Mouse (Mus musculus) hindbrain, postnatal 0 days (tissue): ENCODE data around the gene Ttc24. TPM values are rescaled to one million over a fixed set of nuclear protein-coding genes. Genes with fewer than 3 reads are reported as not detected.

Source experiments
- ATAC-seq: fragments of 200-750 bp; cut with Nextera tagmentation; 2 replicates; pipeline ENCODE4 v1.8.0; 2017; ENCODE audit warnings: mild to moderate bottlenecking, moderate TSS enrichment, moderate library complexity
- DNase-seq: peaks from one replicate; pipeline ENCODE4 v3.0.0-alpha.2; 2015; ENCODE audit warnings: low spot score
- H3K27ac ChIP-seq: fragments of 300-500 bp; sonication (generic); 2 replicates; pipeline ENCODE4 v1.5.1; 2014; ENCODE audit warnings: mild to moderate bottlenecking
- H3K27me3 ChIP-seq: fragments of 300-500 bp; sonication (generic); 2 replicates; pipeline ENCODE4 v1.6.1; 2014; ENCODE audit warnings: low read length, mixed read lengths; ENCODE audit not compliant: insufficient read depth
- H3K36me3 ChIP-seq: fragments of 300-500 bp; sonication (generic); 2 replicates; pipeline ENCODE4 v1.6.1; 2014; ENCODE audit warnings: low read length, mixed read lengths; ENCODE audit not compliant: insufficient read depth
- H3K4me1 ChIP-seq: fragments of 300-500 bp; sonication (generic); 2 replicates; pipeline ENCODE4 v1.6.1; 2014; ENCODE audit warnings: antibody characterized with exemption, low read length, mixed read lengths; ENCODE audit not compliant: insufficient read depth
- H3K4me2 ChIP-seq: fragments of 300-500 bp; sonication (generic); 2 replicates; pipeline ENCODE4 v1.6.1; 2014; ENCODE audit warnings: low read depth, mild to moderate bottlenecking, low read length, moderate library complexity, mixed read lengths
- H3K4me3 ChIP-seq: fragments of 300-500 bp; sonication (generic); 2 replicates; pipeline ENCODE4 v1.5.1; 2014; ENCODE audit warnings: low read length
- H3K9ac ChIP-seq: fragments of 300-500 bp; sonication (generic); replicated peaks from 2 replicates; pipeline ENCODE4 v1.6.1; 2014; ENCODE audit warnings: mild to moderate bottlenecking, low read length, moderate library complexity, mixed read lengths
- H3K9me3 ChIP-seq: fragments of 300-500 bp; sonication (generic); 2 replicates; pipeline ENCODE4 v1.6.1; 2016; ENCODE audit warnings: low read length, mixed read lengths
- CTCF ChIP-seq: IDR thresholded peaks from 2 replicates; pipeline ENCODE4 v1.5.1; 2016; ENCODE audit warnings: antibody characterized with exemption, control low read depth, low read depth
- WGBS: fragments of 180-500 bp; shearing (Covaris S2); extraction: QIAGEN DNeasy Blood & Tissue Kit; methylation state at CpG from one replicate; pipeline ENCODE4 v1.1.7; 2014; 5-methylcytosine and 5-hydroxymethylcytosine counted together
- polyA plus RNA-seq: library from polyadenylated mRNA; unstranded; fragments of >200 nt; fragmentation: Nextera tagmentation; extraction: Ambion mirVana; gene quantifications from 2 replicates; pipeline ENCODE4 v1.2.1, GENCODE M21; 2015
- total RNA-seq: library from RNA; depleted of rRNA; stranded (reverse); fragments of >200 nt; gene quantifications from 2 replicates; pipeline ENCODE4 v1.2.3, GENCODE M21; 2014

Ttc24 gene
- total and polyA plus RNA-seq, 2 experiments from 2014 or later, result not detected

DNA sequence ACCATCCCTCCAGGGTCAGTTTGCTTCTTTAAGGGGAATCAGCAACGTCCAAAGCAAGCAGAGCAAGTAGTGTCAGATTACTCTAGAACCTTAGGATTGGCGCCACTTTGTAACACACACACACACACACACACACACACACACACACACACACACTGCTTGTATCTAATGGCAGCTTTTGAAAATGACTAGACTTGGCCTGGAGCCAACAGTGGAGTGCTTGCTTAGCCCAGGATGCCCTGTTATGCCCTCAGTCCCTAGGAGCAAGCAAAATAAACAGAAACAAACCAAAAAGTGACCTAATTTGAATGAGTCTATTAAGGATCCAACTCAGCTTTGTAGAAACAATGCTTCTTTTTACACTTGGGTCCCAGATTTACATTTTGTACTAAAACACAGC, 9.7 kb downstream of the Ttc24 start:
- ATAC-seq (no peak), DNase-seq (peak; percentile 36)
- no peak for TF ChIP-seq CTCF

DNA sequence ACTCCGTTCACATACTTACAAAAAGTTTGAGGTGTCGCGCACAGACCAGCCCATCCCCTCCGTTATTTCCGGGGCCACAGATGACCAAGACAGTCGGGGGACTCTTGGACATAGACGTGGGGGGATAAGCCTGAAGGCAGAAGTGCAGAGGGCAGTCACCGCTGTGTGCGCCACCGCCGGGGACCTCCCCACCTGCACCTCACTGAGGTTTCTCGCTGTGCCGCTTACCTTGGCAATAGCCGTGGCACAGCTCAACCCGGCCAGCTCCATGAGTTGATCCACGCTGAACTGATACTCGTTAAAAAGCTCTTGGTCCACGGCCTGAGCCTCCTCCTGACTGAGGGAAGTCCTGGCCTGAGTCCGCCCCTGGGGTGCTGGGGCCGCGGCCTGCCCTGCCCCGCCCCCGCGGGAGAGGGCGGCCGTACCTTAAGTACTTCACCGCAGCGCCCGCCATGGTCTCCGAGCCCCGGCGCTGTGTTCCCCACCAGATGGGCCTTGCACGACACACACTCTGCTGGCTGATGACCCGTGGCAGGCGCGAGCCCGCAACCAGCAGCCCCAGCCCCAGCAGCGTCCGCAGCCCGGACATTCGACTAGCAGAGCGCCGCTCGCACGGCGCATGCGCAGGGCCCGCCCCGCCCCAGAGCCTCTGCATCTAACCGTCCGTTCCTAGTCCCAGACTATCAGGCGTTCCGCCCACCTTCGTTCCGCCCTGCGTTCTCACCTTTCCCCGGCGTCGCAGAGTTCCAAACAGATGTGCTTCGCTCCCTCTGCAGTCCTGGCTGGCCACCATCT, 20.0 kb downstream of the Ttc24 start, which contains the start of gene Naxe:
TSS of gene Naxe (minus strand) at position 594 of the 795 bp plus-strand sequence.
- H3K4me3 ChIP-seq, result peak within 1 kb of the TSS; percentile 83
- H3K9me3 ChIP-seq, result no peaks in the 10 kb centered on the region
- no peaks in the 10 kb centered on the region for H3K27me3 ChIP-seq
- peak; percentile 96 for ATAC-seq
- H3K9ac ChIP-seq, result peak within 1 kb of the TSS; percentile 85
- TF ChIP-seq CTCF, result no peak
- 0 out of 2 replicates have a peak, but pooled peaks cover 5% of the 10 kb centered on the region for H3K4me1 ChIP-seq
- peak within 1 kb of the TSS; percentile 71 for H3K27ac ChIP-seq
- 1% methylated on average over 58 of the region's 60 CpGs for WGBS
- peak within 1 kb of the TSS; percentile 89 for H3K4me2 ChIP-seq
- peaks cover 25% of the 10 kb centered on the region; the same call in 1 of the 2 replicates for H3K36me3 ChIP-seq
- peak; percentile 95 for DNase-seq

More for the DNA sequence above, 9.7 kb downstream of the Ttc24 start:
- Histone ChIP-seq H3K4me1 (no peaks in the 10 kb centered on the region), H3K4me2 (no peak overlapping the region), H3K9me3 (no peaks in the 10 kb centered on the region), H3K4me3 (no peak overlapping the region), H3K27me3 (no peaks in the 10 kb centered on the region), H3K36me3 (no peaks in the 10 kb centered on the region), H3K27ac (no peak overlapping the region), H3K9ac (no peak overlapping the region)
- 29% methylated on average over 2 of the region's 2 CpGs for WGBS

DNA sequence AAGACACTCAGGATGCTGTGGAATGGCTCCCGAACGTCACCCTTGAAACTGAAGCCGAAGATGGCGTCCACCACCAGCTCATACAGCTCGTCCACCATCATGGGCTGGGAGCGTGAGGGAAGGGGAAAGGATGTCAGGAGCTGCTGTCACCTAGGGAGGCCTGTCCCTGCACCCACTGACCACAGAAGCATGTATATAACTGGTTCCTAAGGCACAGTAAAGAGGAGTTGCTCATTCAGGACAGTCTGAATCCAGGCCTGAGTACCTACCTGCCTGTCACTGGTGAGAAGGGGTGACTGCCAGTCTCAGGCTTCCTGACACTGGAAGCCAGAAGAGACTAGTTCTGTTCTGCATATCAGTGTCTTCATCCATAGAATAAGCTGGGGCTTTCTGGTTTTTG, 21.1 kb downstream of the Ttc24 start:
- Histone ChIP-seq H3K4me1 (0 out of 2 replicates have a peak, but pooled peaks cover 5% of the 10 kb centered on the region), H3K36me3 (peaks cover 30% of the 10 kb centered on the region; the same call in 1 of the 2 replicates), H3K27me3 (no peaks in the 10 kb centered on the region), H3K4me2 (peak overlapping the region; percentile 89), H3K4me3 (no peak overlapping the region), H3K9me3 (no peaks in the 10 kb centered on the region), H3K9ac (0 out of 2 replicates have a peak overlapping the region, but pooled peaks have one; percentile 85), H3K27ac (no peak overlapping the region)
- no peak for DNase-seq
- no peak for TF ChIP-seq CTCF
- 87% methylated on average over 6 of the region's 6 CpGs for WGBS
- ATAC-seq, result no peak

DNA sequence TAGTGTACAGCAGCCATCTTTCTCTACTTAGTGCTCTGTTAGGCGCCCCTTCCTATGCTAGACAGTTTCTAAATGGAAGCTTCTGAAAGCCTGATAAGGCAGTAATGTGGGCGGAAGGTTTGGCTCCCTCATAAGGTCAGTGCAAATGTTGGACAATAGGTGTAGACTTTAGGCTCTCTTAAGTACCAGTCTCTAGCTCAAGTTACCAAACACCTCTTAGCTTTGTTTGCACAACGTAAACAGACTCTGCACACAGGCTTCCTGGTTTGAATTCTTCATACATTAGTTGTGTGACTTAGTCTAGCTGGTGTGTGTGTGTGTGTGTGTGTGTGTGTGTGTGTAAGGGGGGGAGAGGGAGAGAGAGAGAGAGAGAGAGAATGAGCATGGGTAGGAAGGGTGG, 28.6 kb downstream of the Ttc24 start:
- Histone ChIP-seq H3K4me2 (no peak overlapping the region), H3K27me3 (no peaks in the 10 kb centered on the region), H3K36me3 (peaks cover 16% of the 10 kb centered on the region; the same call in 1 of the 2 replicates), H3K4me1 (no peaks in the 10 kb centered on the region), H3K9ac (no peak overlapping the region), H3K27ac (no peak overlapping the region), H3K4me3 (no peak overlapping the region), H3K9me3 (no peaks in the 10 kb centered on the region)
- DNase-seq (no peak), ATAC-seq (no peak)
- 88% methylated on average over 3 of the region's 3 CpGs for WGBS
- TF ChIP-seq CTCF, result no peak

GRCm38 (mm10) chr3:88042661-88043421, 35.3 kb downstream of the Ttc24 start, which contains the start of gene Gpatch4:
Gene Gpatch4, plus strand, starts transcription at chr3:88043108.
- H3K36me3 ChIP-seq, result no peaks in the 10 kb centered on the region
- H3K9me3 ChIP-seq, result no peaks in the 10 kb centered on the region
- TF ChIP-seq CTCF, result no peak
- H3K4me3 ChIP-seq, result peak within 1 kb of the TSS; percentile 55
- ATAC-seq (peak; percentile 98), DNase-seq (peak; percentile 99)
- H3K9ac ChIP-seq, result peak within 1 kb of the TSS; percentile 44
- WGBS, result 10% methylated on average over 36 of the region's 36 CpGs
- H3K4me1 ChIP-seq, result peaks cover 7% of the 10 kb centered on the region; the same call in 1 of the 2 replicates
- peak within 1 kb of the TSS; percentile 71 for H3K4me2 ChIP-seq
- H3K27ac ChIP-seq, result peak within 1 kb of the TSS; percentile 60; the same call in 1 of the 2 replicates
- H3K27me3 ChIP-seq, result peaks cover 5% of the 10 kb centered on the region

GRCm38 (mm10) chr3:88035561-88036293, 42.4 kb downstream of the Ttc24 start:
- H3K9ac ChIP-seq, result no peak overlapping the region
- no peak overlapping the region for H3K4me2 ChIP-seq
- no peaks in the 10 kb centered on the region for H3K4me1 ChIP-seq
- ATAC-seq (no peak), DNase-seq (no peak)
- H3K27me3 ChIP-seq, result peaks cover 3% of the 10 kb centered on the region
- H3K36me3 ChIP-seq, result no peaks in the 10 kb centered on the region
- no peaks in the 10 kb centered on the region for H3K9me3 ChIP-seq
- H3K27ac ChIP-seq, result no peak overlapping the region
- H3K4me3 ChIP-seq, result no peak overlapping the region
- 83% methylated on average over 1 of the region's 1 CpGs for WGBS
- TF ChIP-seq CTCF, result no peak
